Mouse (Mus musculus) erythroblast, embryonic 14.5 days (primary cell): ENCODE results near the gene Itk. TPM values are rescaled to one million over a fixed set of nuclear protein-coding genes. Genes with fewer than 3 reads are reported as not detected.

Experiments used
- H3K27me3 ChIP-seq: 2 replicates; pipeline ENCODE4 v1.6.1; 2012; ENCODE audit warnings: inconsistent platforms; ENCODE audit not compliant: control insufficient read depth
- H3K36me3 ChIP-seq: 2 replicates; pipeline ENCODE4 v1.6.1; 2012; ENCODE audit warnings: mild to moderate bottlenecking, inconsistent platforms; ENCODE audit not compliant: control insufficient read depth
- H3K4me1 ChIP-seq: 2 replicates; pipeline ENCODE4 v1.6.1; 2012; ENCODE audit warnings: inconsistent platforms; ENCODE audit not compliant: control insufficient read depth
- H3K4me3 ChIP-seq: replicated peaks from 2 replicates; pipeline ENCODE3; 2012; ENCODE audit warnings: moderate library complexity, mild to moderate bottlenecking, inconsistent platforms
- H3K9me3 ChIP-seq: 2 replicates; pipeline ENCODE4 v1.6.1; 2012; ENCODE audit warnings: low read length, inconsistent platforms, mixed read lengths; ENCODE audit not compliant: control insufficient read depth
- GATA1 ChIP-seq: IDR thresholded peaks from 2 replicates; pipeline ENCODE4 v1.6.1; 2012; ENCODE audit warnings: low read length, inconsistent platforms, mixed read lengths
- TAL1 ChIP-seq: IDR thresholded peaks from 3 replicates; pipeline ENCODE4 v1.6.1; 2012; ENCODE audit warnings: low read length, inconsistent platforms, mixed read lengths
- polyA plus RNA-seq: library from polyadenylated mRNA; stranded (reverse); fragments of >175 nt; gene quantifications from 2 replicates; pipeline ENCODE4 v1.2.3, GENCODE M21; 2012

Gene Itk
- polyA plus RNA-seq, 1 experiment = 0.06 TPM

GRCm38 (mm10) chr11:46308271-46308974 lies 80.9 kb downstream of the Itk start:
- no peaks in the 10 kb centered on the region for H3K9me3 ChIP-seq
- H3K27me3 ChIP-seq = peaks cover 35% of the 10 kb centered on the region
- no peak overlapping the region for H3K4me3 ChIP-seq
- H3K36me3 ChIP-seq = no peaks in the 10 kb centered on the region
- H3K4me1 ChIP-seq = peaks cover 20% of the 10 kb centered on the region
- TF ChIP-seq TAL1 (no peak), GATA1 (no peak)

GRCm38 (mm10) chr11:46307768-46308167 lies 81.5 kb downstream of the Itk start:
- Histone ChIP-seq H3K9me3 (no peaks in the 10 kb centered on the region), H3K4me1 (peaks cover 19% of the 10 kb centered on the region), H3K4me3 (no peak overlapping the region), H3K27me3 (peaks cover 30% of the 10 kb centered on the region), H3K36me3 (no peaks in the 10 kb centered on the region)
- no peak for TF ChIP-seq TAL1

- H3K4me1 ChIP-seq = peaks cover 9% of the 10 kb centered on the region
- no peaks in the 10 kb centered on the region for H3K9me3 ChIP-seq
- peaks cover 20% of the 10 kb centered on the region for H3K27me3 ChIP-seq
- no peak for TF ChIP-seq GATA1
- TF ChIP-seq TAL1 = no peak
- H3K4me3 ChIP-seq = no peak overlapping the region
- no peaks in the 10 kb centered on the region for H3K36me3 ChIP-seq
Measured at GRCm38 (mm10) chr11:46306776-46307175, 82.5 kb downstream of the Itk start.

- no peak overlapping the region for H3K4me3 ChIP-seq
- no peak for TF ChIP-seq TAL1
- TF ChIP-seq GATA1 = no peak
- H3K4me1 ChIP-seq = peaks cover 2% of the 10 kb centered on the region; the same call in 1 of the 2 replicates
- H3K27me3 ChIP-seq = peaks cover 12% of the 10 kb centered on the region
- no peaks in the 10 kb centered on the region for H3K9me3 ChIP-seq
- no peaks in the 10 kb centered on the region for H3K36me3 ChIP-seq
Measured at GRCm38 (mm10) chr11:46305881-46306520, 83.3 kb downstream of the Itk start.

GRCm38 (mm10) chr11:46304864-46305710 lies 84.2 kb downstream of the Itk start:
- Histone ChIP-seq H3K9me3 (no peaks in the 10 kb centered on the region), H3K27me3 (peaks cover 3% of the 10 kb centered on the region), H3K36me3 (no peaks in the 10 kb centered on the region), H3K4me3 (no peak overlapping the region), H3K4me1 (peaks cover 2% of the 10 kb centered on the region; the same call in 1 of the 2 replicates)
- TF ChIP-seq GATA1 (no peak), TAL1 (no peak)

- H3K36me3 ChIP-seq = no peaks in the 10 kb centered on the region
- no peak for TF ChIP-seq GATA1
- no peak for TF ChIP-seq TAL1
- H3K4me3 ChIP-seq = no peak overlapping the region
- no peaks in the 10 kb centered on the region for H3K9me3 ChIP-seq
- peaks cover 2% of the 10 kb centered on the region; the same call in 1 of the 2 replicates for H3K4me1 ChIP-seq
- H3K27me3 ChIP-seq = no peaks in the 10 kb centered on the region
Measured at GRCm38 (mm10) chr11:46304093-46304492, 85.2 kb downstream of the Itk start.

- Histone ChIP-seq H3K4me3 (no peak overlapping the region), H3K9me3 (no peaks in the 10 kb centered on the region), H3K27me3 (no peaks in the 10 kb centered on the region), H3K4me1 (no peaks in the 10 kb centered on the region), H3K36me3 (no peaks in the 10 kb centered on the region)
- no peak for TF ChIP-seq TAL1
- no peak for TF ChIP-seq GATA1
Measured at GRCm38 (mm10) chr11:46302471-46302870, 86.8 kb downstream of the Itk start.

GRCm38 (mm10) chr11:46301579-46302248 lies 87.6 kb downstream of the Itk start:
- TF ChIP-seq GATA1 (no peak), TAL1 (no peak)
- no peaks in the 10 kb centered on the region for H3K27me3 ChIP-seq
- H3K4me3 ChIP-seq = no peak overlapping the region

GRCm38 (mm10) chr11:46299901-46300300 lies 89.4 kb downstream of the Itk start:
- TF ChIP-seq TAL1 = no peak
- TF ChIP-seq GATA1 = no peak
- no peaks in the 10 kb centered on the region for H3K9me3 ChIP-seq
- no peaks in the 10 kb centered on the region for H3K4me1 ChIP-seq
- no peaks in the 10 kb centered on the region for H3K27me3 ChIP-seq
- H3K4me3 ChIP-seq = no peak overlapping the region
- no peaks in the 10 kb centered on the region for H3K36me3 ChIP-seq

More at GRCm38 (mm10) chr11:46301579-46302248, 87.6 kb downstream of the Itk start:
- Histone ChIP-seq H3K36me3 (no peaks in the 10 kb centered on the region), H3K9me3 (no peaks in the 10 kb centered on the region), H3K4me1 (no peaks in the 10 kb centered on the region)
